Mouse (Mus musculus) forebrain, embryonic 12.5 days (tissue): ENCODE measurements at regions not wholly inside any gene's neighbourhood (a gene's known extent, or its start where the extent isn't known, plus 50 kb on each side); places are given as distances from the start of the nearest gene placed in this dataset.

ENCODE experiments used
- ATAC-seq: fragments of 200-750 bp; cut with Nextera tagmentation; 2 replicates; pipeline ENCODE4 v1.8.0; 2017; ENCODE audit warnings: moderate TSS enrichment; ENCODE audit not compliant: low FRiP score
- H3K27ac ChIP-seq: fragments of 300-500 bp; sonication (generic); 2 replicates; pipeline ENCODE4 v1.5.1; 2016; ENCODE audit warnings: mild to moderate bottlenecking
- H3K27me3 ChIP-seq: fragments of 300-500 bp; sonication (generic); 2 replicates; pipeline ENCODE4 v1.6.1; 2016; ENCODE audit warnings: mild to moderate bottlenecking
- H3K36me3 ChIP-seq: fragments of 300-500 bp; sonication (generic); replicated peaks from 2 replicates; pipeline ENCODE4 v1.6.1; 2016; ENCODE audit warnings: mild to moderate bottlenecking
- H3K4me1 ChIP-seq: fragments of 300-500 bp; sonication (generic); 2 replicates; pipeline ENCODE4 v1.6.1; 2016
- H3K4me2 ChIP-seq: fragments of 300-500 bp; sonication (generic); 2 replicates; pipeline ENCODE4 v1.6.1; 2016; ENCODE audit warnings: mild to moderate bottlenecking, moderate library complexity
- H3K4me3 ChIP-seq: fragments of 300-500 bp; sonication (generic); replicated peaks from 2 replicates; pipeline ENCODE4 v1.5.1; 2016; ENCODE audit warnings: mild to moderate bottlenecking
- H3K9ac ChIP-seq: fragments of 300-500 bp; sonication (generic); 2 replicates; pipeline ENCODE4 v1.6.1; 2016; ENCODE audit warnings: mild to moderate bottlenecking
- H3K9me3 ChIP-seq: fragments of 300-500 bp; sonication (generic); 2 replicates; pipeline ENCODE4 v1.6.1; 2016
- WGBS: fragments of 180-500 bp; shearing (Covaris S2); methylation state at CpG from one replicate; pipeline ENCODE4 v1.1.7; 2016; 5-methylcytosine and 5-hydroxymethylcytosine counted together

- H3K4me2 ChIP-seq: no peak overlapping the region
- peaks cover 28% of the 10 kb centered on the region for H3K9me3 ChIP-seq
- no peak overlapping the region for H3K27ac ChIP-seq
- no peaks in the 10 kb centered on the region for H3K4me1 ChIP-seq
- H3K36me3 ChIP-seq: no peaks in the 10 kb centered on the region
- no peaks in the 10 kb centered on the region for H3K27me3 ChIP-seq
- no peak overlapping the region for H3K4me3 ChIP-seq
- no peak overlapping the region for H3K9ac ChIP-seq
- no peak for ATAC-seq
These were observed 131.5 kb downstream of the Zfp951 start for GRCm38 (mm10) chr5:104728399-104728798.

GRCm38 (mm10) chr5:104722601-104723000 lies 137.3 kb downstream of the Zfp951 start:
- Histone ChIP-seq H3K27me3 (no peaks in the 10 kb centered on the region), H3K4me3 (no peak overlapping the region), H3K9me3 (peaks cover 45% of the 10 kb centered on the region), H3K36me3 (no peaks in the 10 kb centered on the region), H3K4me1 (no peaks in the 10 kb centered on the region), H3K27ac (no peak overlapping the region), H3K9ac (no peak overlapping the region), H3K4me2 (no peak overlapping the region)
- no peak for ATAC-seq
- 88% methylated on average over 5 of the region's 5 CpGs for WGBS

GRCm38 (mm10) chr5:104716956-104717355 lies 142.9 kb downstream of the Zfp951 start:
- Histone ChIP-seq H3K36me3 (no peaks in the 10 kb centered on the region), H3K27ac (no peak overlapping the region), H3K4me3 (no peak overlapping the region), H3K9ac (no peak overlapping the region), H3K27me3 (no peaks in the 10 kb centered on the region), H3K4me2 (no peak overlapping the region), H3K9me3 (peaks cover 62% of the 10 kb centered on the region), H3K4me1 (no peaks in the 10 kb centered on the region)
- WGBS: 85% methylated on average over 11 of the region's 11 CpGs
- ATAC-seq: no peak
